In genomic region chr2:6067341-6067740, GRCm38 (mm10) we compare ENCODE assay signal across 16 mouse cellular contexts.
"Had no signal": no experiment of that assay in that cellular context is flagged by ENCODE, and none has a peak within 500 bp of the region (broad histone marks: within the 10 kb centered on the region; RNA-seq: fewer than 3 reads in every experiment).

No protein-coding gene starts in this region.

- H3K9me3 ChIP-seq: neural tube, embryonic 12.5 days; neural tube, embryonic 13.5 days; neural tube, embryonic 15.5 days; stomach, embryonic 15.5 days had no signal

- H3K4me1 ChIP-seq: neural tube, embryonic 12.5 days; neural tube, embryonic 13.5 days; neural tube, embryonic 15.5 days had no signal

- H3K9ac ChIP-seq: neural tube, embryonic 12.5 days; neural tube, embryonic 13.5 days; neural tube, embryonic 15.5 days; stomach, embryonic 15.5 days had no signal

- H3K4me2 ChIP-seq: neural tube, embryonic 12.5 days; neural tube, embryonic 13.5 days; neural tube, embryonic 15.5 days; stomach, embryonic 15.5 days had no signal

- H3K4me3 ChIP-seq: neural tube, embryonic 12.5 days; neural tube, embryonic 13.5 days; neural tube, embryonic 15.5 days; stomach, embryonic 15.5 days had no signal

- H3K36me3 ChIP-seq: neural tube, embryonic 12.5 days; neural tube, embryonic 13.5 days; neural tube, embryonic 15.5 days; stomach, embryonic 15.5 days had no signal

- H3K27me3 ChIP-seq: neural tube, embryonic 12.5 days; neural tube, embryonic 13.5 days; neural tube, embryonic 15.5 days; stomach, embryonic 15.5 days had no signal

- DNase-seq: retina, postnatal 1 day; right cerebral cortex, adult 18-20 months; right cerebral cortex, postnatal 14 days; right cerebral cortex, postnatal 25 days; right cerebral cortex, postnatal 4 days; spleen, adult 18-20 months; thymus, adult 18-20 months; thymus, adult 2 months; thymus, postnatal 14 days; thymus, postnatal 25 days; thymus, postnatal 36 days had no signal

- H3K27ac ChIP-seq: neural tube, embryonic 12.5 days; neural tube, embryonic 13.5 days; neural tube, embryonic 15.5 days; stomach, embryonic 15.5 days; stomach, postnatal 0 days had no signal
